Mouse (Mus musculus) forebrain, embryonic 16.5 days (tissue): ENCODE results near the gene H2-Aa. TPM values are rescaled to one million over a fixed set of nuclear protein-coding genes. Genes with fewer than 3 reads are reported as not detected.

ENCODE experiments used
- ATAC-seq: fragments of 200-750 bp; cut with Nextera tagmentation; 2 replicates; pipeline ENCODE4 v1.8.0; 2017; ENCODE audit warnings: mild to moderate bottlenecking, moderate library complexity
- H3K27ac ChIP-seq: fragments of 300-500 bp; sonication (generic); 2 replicates; pipeline ENCODE4 v1.5.1; 2014; ENCODE audit warnings: low read length, control low read depth
- H3K27me3 ChIP-seq: fragments of 300-500 bp; sonication (generic); replicated peaks from 2 replicates; pipeline ENCODE4 v1.6.1; 2014; ENCODE audit warnings: low read length; ENCODE audit not compliant: control insufficient read depth, insufficient read depth
- H3K36me3 ChIP-seq: fragments of 300-500 bp; sonication (generic); 2 replicates; pipeline ENCODE4 v1.6.1; 2014; ENCODE audit not compliant: control insufficient read depth, insufficient read depth
- H3K4me1 ChIP-seq: fragments of 300-500 bp; sonication (generic); replicated peaks from 2 replicates; pipeline ENCODE4 v1.6.1; 2014; ENCODE audit warnings: low read length; ENCODE audit not compliant: control insufficient read depth, insufficient read depth
- H3K4me2 ChIP-seq: fragments of 300-500 bp; sonication (generic); 2 replicates; pipeline ENCODE4 v1.6.1; 2014; ENCODE audit warnings: mild to moderate bottlenecking, low read length, control low read depth
- H3K4me3 ChIP-seq: fragments of 300-500 bp; sonication (generic); replicated peaks from 2 replicates; pipeline ENCODE4 v1.5.1; 2014; ENCODE audit warnings: mild to moderate bottlenecking, low read length, control low read depth
- H3K9ac ChIP-seq: fragments of 300-500 bp; sonication (generic); replicated peaks from 2 replicates; pipeline ENCODE4 v1.6.1; 2014; ENCODE audit warnings: low read depth, low read length, control low read depth
- H3K9me3 ChIP-seq: fragments of 300-500 bp; sonication (generic); 2 replicates; pipeline ENCODE4 v1.6.1; 2016; ENCODE audit warnings: low read length; ENCODE audit not compliant: control insufficient read depth
- WGBS: fragments of 180-500 bp; shearing (Covaris S2); extraction: QIAGEN DNeasy Blood & Tissue Kit; methylation state at CpG from one replicate; pipeline ENCODE4 v1.1.7; 2014; 5-methylcytosine and 5-hydroxymethylcytosine counted together
- polyA plus RNA-seq: library from polyadenylated mRNA; unstranded; fragments of >200 nt; fragmentation: Nextera tagmentation; extraction: Ambion mirVana; gene quantifications from 2 replicates; pipeline ENCODE4 v1.2.1, GENCODE M21; 2015

The H2-Aa gene
- polyA plus RNA-seq, 1 experiment from 2014 or later: not detected

DNA sequence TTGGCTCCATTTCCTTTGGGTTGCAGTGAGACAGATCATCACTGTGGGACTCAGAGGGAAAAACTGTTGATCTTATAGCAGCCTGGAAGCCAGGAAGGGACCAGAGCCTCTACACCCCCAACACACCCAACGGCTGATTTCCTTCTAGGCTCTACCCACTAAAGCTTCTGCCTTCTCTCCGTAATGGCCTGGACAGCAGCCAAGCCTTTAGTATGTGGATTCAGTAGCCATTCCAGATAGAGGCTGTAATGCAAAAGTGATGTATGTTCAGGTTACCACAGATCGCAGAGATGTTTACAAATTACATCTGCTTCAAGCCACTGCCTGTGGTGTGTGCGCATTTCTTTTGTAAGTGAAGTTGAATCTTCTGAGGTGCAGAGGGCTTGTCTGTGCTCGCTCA lies 27.1 kb downstream of the H2-Aa start:
- 74% methylated on average over 5 of the region's 5 CpGs for WGBS
- peaks cover 17% of the 10 kb centered on the region for H3K4me1 ChIP-seq
- no peaks in the 10 kb centered on the region for H3K36me3 ChIP-seq
- H3K9me3 ChIP-seq: no peaks in the 10 kb centered on the region
- peaks cover 15% of the 10 kb centered on the region for H3K27me3 ChIP-seq
- H3K4me2 ChIP-seq: no peak overlapping the region
- H3K4me3 ChIP-seq: no peak overlapping the region
- no peak overlapping the region for H3K9ac ChIP-seq
- no peak overlapping the region for H3K27ac ChIP-seq
- ATAC-seq: no peak

DNA sequence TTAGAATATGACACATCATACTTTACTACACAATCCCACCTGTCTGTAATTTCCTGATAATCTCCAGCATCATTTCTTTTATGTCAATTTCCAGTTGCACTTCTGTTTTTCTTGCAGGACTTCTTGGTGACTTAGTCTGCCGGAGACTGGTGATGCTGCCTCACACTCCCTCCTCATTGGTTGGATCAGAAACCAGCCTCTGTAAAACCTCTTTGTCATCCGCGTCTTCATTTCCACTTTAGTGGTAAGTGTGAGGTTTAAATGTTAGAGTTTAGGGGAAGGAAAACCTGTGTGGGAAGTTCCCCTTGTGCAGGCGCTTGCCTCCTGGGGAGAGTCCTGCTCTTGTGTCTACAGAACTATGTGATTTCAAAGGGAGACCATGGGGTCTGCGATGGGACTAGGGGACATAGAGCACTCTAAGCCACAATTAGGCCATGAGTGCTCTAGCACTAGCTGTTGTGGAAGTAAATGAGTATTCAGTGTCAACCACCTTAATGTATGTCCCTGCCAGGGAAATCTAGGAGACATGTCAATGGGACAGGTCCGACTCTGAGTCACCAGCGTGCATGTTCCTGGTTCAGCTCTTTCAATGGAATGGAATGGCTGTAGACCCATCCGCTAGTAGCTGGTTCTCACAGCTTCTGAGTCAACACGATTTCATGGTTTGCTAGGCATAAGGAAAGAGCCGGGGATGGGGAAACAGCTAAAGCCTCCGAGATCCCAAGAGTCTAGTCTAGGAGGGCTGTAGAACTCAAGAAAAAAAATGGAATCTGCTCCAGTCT lies 29.8 kb downstream of the H2-Aa start, which contains the start of gene H2-Ab1:
TSS of gene H2-Ab1 (plus strand) at position 96 of the 782 bp plus-strand sequence.
- 0 out of 2 replicates have a peak, but pooled peaks cover 2% of the 10 kb centered on the region for H3K27me3 ChIP-seq
- no peaks in the 10 kb centered on the region for H3K36me3 ChIP-seq
- no peak within 1 kb of the TSS for H3K4me3 ChIP-seq
- 70% methylated on average over 11 of the region's 11 CpGs for WGBS
- H3K4me2 ChIP-seq: no peak within 1 kb of the TSS
- no peak within 1 kb of the TSS for H3K9ac ChIP-seq
- no peaks in the 10 kb centered on the region for H3K4me1 ChIP-seq
- no peak for ATAC-seq
- no peaks in the 10 kb centered on the region for H3K9me3 ChIP-seq
- no peak within 1 kb of the TSS for H3K27ac ChIP-seq

DNA sequence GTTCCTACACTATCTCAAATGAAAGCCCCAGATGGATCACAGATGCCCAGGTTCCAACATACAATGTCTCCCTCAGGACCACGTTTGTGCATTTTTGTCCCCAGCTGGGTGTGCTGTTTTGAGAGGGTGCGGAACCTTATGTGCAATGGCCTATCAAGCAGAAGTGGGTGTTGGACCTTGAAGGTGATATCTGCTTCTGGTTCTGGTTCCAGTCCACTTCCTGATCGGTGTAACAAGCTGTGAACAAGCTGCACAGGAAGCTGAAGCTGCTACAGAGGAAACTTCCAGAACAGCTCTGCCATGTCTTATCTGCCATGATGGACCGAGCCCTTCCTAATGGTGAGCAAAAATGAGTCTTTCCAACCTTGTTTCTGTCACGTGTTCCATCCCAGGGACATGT lies 31.1 kb downstream of the H2-Aa start:
- no peak overlapping the region for H3K27ac ChIP-seq
- no peak overlapping the region for H3K4me2 ChIP-seq

GRCm38 (mm10) chr17:34251666-34252065 lies 36.0 kb downstream of the H2-Aa start:
- Histone ChIP-seq H3K27ac (no peak overlapping the region), H3K4me1 (no peaks in the 10 kb centered on the region), H3K9me3 (no peaks in the 10 kb centered on the region), H3K36me3 (no peaks in the 10 kb centered on the region), H3K27me3 (no peaks in the 10 kb centered on the region), H3K4me3 (no peak overlapping the region), H3K9ac (no peak overlapping the region), H3K4me2 (no peak overlapping the region)
- ATAC-seq: no peak
- whole genome bisulfite sequencing: 48% methylated on average over 4 of the region's 4 CpGs

More for the DNA sequence above, 31.1 kb downstream of the H2-Aa start:
- Histone ChIP-seq H3K9ac (no peak overlapping the region), H3K36me3 (no peaks in the 10 kb centered on the region), H3K27me3 (no peaks in the 10 kb centered on the region), H3K4me3 (no peak overlapping the region), H3K4me1 (no peaks in the 10 kb centered on the region), H3K9me3 (no peaks in the 10 kb centered on the region)
- no peak for ATAC-seq
- WGBS: 85% methylated on average over 5 of the region's 5 CpGs

- Histone ChIP-seq H3K36me3 (no peaks in the 10 kb centered on the region), H3K9ac (no peak overlapping the region), H3K4me3 (no peak overlapping the region), H3K4me1 (no peaks in the 10 kb centered on the region), H3K27me3 (no peaks in the 10 kb centered on the region), H3K9me3 (no peaks in the 10 kb centered on the region), H3K4me2 (no peak overlapping the region), H3K27ac (no peak overlapping the region)
- WGBS: 10% methylated on average over 4 of the region's 4 CpGs
- no peak for ATAC-seq
Measured at GRCm38 (mm10) chr17:34249878-34250277, 37.7 kb downstream of the H2-Aa start.

DNA sequence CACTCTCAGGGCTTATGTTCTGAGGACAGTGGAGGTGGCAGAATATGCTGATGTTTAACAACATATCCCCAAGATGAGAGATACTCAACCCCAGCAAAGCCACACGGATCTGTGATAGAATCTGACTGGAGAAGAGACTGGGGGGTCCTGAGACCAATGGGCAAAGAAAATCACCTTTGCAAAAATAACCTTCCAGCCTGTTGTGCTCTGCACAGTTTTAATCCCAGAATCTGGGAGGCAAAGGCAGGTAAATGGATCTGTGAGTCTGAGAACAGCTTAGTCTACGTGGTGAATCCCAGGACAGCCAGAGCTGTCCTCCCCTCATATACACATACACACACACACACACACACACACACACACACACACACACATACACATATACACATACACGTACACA lies 38.3 kb downstream of the H2-Aa start:
- no peak overlapping the region for H3K27ac ChIP-seq
- no peak for ATAC-seq

DNA sequence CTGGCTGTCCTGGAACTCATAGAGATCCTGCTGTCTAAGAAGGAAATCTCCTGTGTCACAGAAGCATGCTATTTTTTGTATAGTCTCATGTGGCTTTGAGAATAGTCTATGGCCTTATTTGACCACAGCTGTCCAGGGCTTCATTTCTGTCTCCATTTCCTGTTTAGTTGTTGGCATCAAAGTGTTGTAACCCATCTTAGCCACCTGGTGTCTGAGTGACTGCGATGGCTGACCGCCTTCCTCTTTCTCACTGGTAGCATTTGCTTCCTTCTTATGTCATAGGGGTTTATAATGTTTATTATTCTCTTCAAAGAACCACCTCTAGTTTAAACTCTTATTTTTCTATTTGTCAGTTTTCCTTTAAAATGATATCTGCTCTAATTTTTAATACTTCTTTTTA lies 38.9 kb downstream of the H2-Aa start:
- Histone ChIP-seq H3K9me3 (no peaks in the 10 kb centered on the region), H3K27ac (no peak overlapping the region), H3K9ac (no peak overlapping the region), H3K4me1 (no peaks in the 10 kb centered on the region), H3K4me3 (no peak overlapping the region), H3K36me3 (no peaks in the 10 kb centered on the region), H3K27me3 (no peaks in the 10 kb centered on the region), H3K4me2 (no peak overlapping the region)
- WGBS: 70% methylated on average over 2 of the region's 2 CpGs
- ATAC-seq: no peak

More for the DNA sequence above, 38.3 kb downstream of the H2-Aa start:
- 43% methylated on average over 3 of the region's 3 CpGs for WGBS
- no peaks in the 10 kb centered on the region for H3K4me1 ChIP-seq
- no peaks in the 10 kb centered on the region for H3K9me3 ChIP-seq
- H3K27me3 ChIP-seq: no peaks in the 10 kb centered on the region
- H3K4me3 ChIP-seq: no peak overlapping the region
- no peaks in the 10 kb centered on the region for H3K36me3 ChIP-seq
- no peak overlapping the region for H3K9ac ChIP-seq
- H3K4me2 ChIP-seq: no peak overlapping the region

- WGBS: 88% methylated on average over 3 of the region's 3 CpGs
- H3K4me1 ChIP-seq: no peaks in the 10 kb centered on the region
- H3K27me3 ChIP-seq: no peaks in the 10 kb centered on the region
- no peak overlapping the region for H3K4me2 ChIP-seq
- no peak overlapping the region for H3K9ac ChIP-seq
- ATAC-seq: no peak
- no peak overlapping the region for H3K4me3 ChIP-seq
- H3K27ac ChIP-seq: no peak overlapping the region
- H3K36me3 ChIP-seq: no peaks in the 10 kb centered on the region
- no peaks in the 10 kb centered on the region for H3K9me3 ChIP-seq
Measured at GRCm38 (mm10) chr17:34247047-34247446, 40.6 kb downstream of the H2-Aa start.

GRCm38 (mm10) chr17:34244656-34245055 lies 43.0 kb downstream of the H2-Aa start:
- 0 out of 2 replicates have a peak, but pooled peaks cover 2% of the 10 kb centered on the region for H3K9me3 ChIP-seq
- no peaks in the 10 kb centered on the region for H3K27me3 ChIP-seq
- H3K4me1 ChIP-seq: no peaks in the 10 kb centered on the region
- H3K36me3 ChIP-seq: no peaks in the 10 kb centered on the region
- no peak overlapping the region for H3K27ac ChIP-seq
- H3K4me3 ChIP-seq: no peak overlapping the region
- 73% methylated on average over 4 of the region's 4 CpGs for WGBS
- no peak overlapping the region for H3K4me2 ChIP-seq
- ATAC-seq: no peak
- H3K9ac ChIP-seq: no peak overlapping the region
